Mouse (Mus musculus): ENCODE data around the gene Cblc. TPM values are rescaled to one million over a fixed set of nuclear protein-coding genes. Genes with fewer than 3 reads are reported as not detected.

Gene Cblc
- polyA plus RNA-seq (2017; shearing (Covaris generic)): 1 to 10 TPM in 1 of 2 experiments, under 1 TPM in 1; 0.25 to 1.3 TPM

GRCm38 (mm10) chr7:19796697-19797588, at the start of gene Cblc:
TSS of gene Cblc (minus strand) at chr7:19796809.

GRCm38 (mm10) chr7:19822604-19823058, 26.0 kb upstream of the Cblc start, which contains the start of gene Bcl3:
TSS of gene Bcl3 (minus strand) at chr7:19822770.

GRCm38 (mm10) chr7:19770984-19771391, 25.6 kb downstream of the Cblc start, which contains the start of gene Bcam:
TSS of gene Bcam (minus strand) at chr7:19771016.

GRCm38 (mm10) chr7:19750217-19751069, 46.2 kb downstream of the Cblc start, which contains the start of gene Nectin2:
TSS of gene Nectin2 (minus strand) at chr7:19750483.

Other genes with a start within 250 kb of the Cblc start
- 10 to 100 TPM; 15.7 to 15.9 TPM for gene Ppp1r37, start 233.7 kb downstream of the Cblc start, polyA plus RNA-seq (2017; shearing (Covaris generic))
- gene Zfp296, start 219.5 kb downstream of the Cblc start, polyA plus RNA-seq (2017; shearing (Covaris generic)): 1 to 10 TPM in 1 of 2 experiments, under 1 TPM in 1; 0.94 to 1.7 TPM
- gene Gemin7, start 219.2 kb downstream of the Cblc start, polyA plus RNA-seq (2017; shearing (Covaris generic)): 100 to 1,000 TPM; 111 to 136 TPM
- 10 to 100 TPM; 59.6 to 76.8 TPM for gene Clasrp, start 192.3 kb downstream of the Cblc start, polyA plus RNA-seq (2017; shearing (Covaris generic))
- gene Relb, start 167.4 kb downstream of the Cblc start, polyA plus RNA-seq (2017; shearing (Covaris generic)): 100 to 1,000 TPM in 1 of 2 experiments, 10 to 100 TPM in 1; 95.9 to 105 TPM
- 100 to 1,000 TPM; 150 to 152 TPM for gene Clptm1, start 131.8 kb downstream of the Cblc start, polyA plus RNA-seq (2017; shearing (Covaris generic))
- not detected for gene Apoc2, start 118.9 kb downstream of the Cblc start, polyA plus RNA-seq (2017; shearing (Covaris generic))
- not detected for gene Gm44805, start 115.4 kb downstream of the Cblc start, polyA plus RNA-seq (2017; shearing (Covaris generic))
- gene Apoc4, start 115.3 kb downstream of the Cblc start, polyA plus RNA-seq (2017; shearing (Covaris generic)): under 1 TPM in 1 of 2 experiments, not detected in 1; 0.07 TPM
- gene Apoc1, start 104.1 kb downstream of the Cblc start, polyA plus RNA-seq (2017; shearing (Covaris generic)): 1 to 10 TPM in 1 of 2 experiments, not detected in 1; 1.5 TPM
- 10 to 100 TPM; 10.9 to 46.1 TPM for gene Apoe, start 97.6 kb downstream of the Cblc start, polyA plus RNA-seq (2017; shearing (Covaris generic))
- gene Tomm40, start 81.4 kb downstream of the Cblc start, polyA plus RNA-seq (2017; shearing (Covaris generic)): 10 to 100 TPM; 74.3 to 77.1 TPM
- gene Nectin2, start 46.3 kb downstream of the Cblc start, polyA plus RNA-seq (2017; shearing (Covaris generic)): under 1 TPM; 0.10 to 0.84 TPM
- 10 to 100 TPM in 1 of 2 experiments, 1 to 10 TPM in 1; 2.3 to 15.9 TPM for gene Bcam, start 25.8 kb downstream of the Cblc start, polyA plus RNA-seq (2017; shearing (Covaris generic))
- 100 to 1,000 TPM in 1 of 2 experiments, 10 to 100 TPM in 1; 88.9 to 130 TPM for gene Bcl3, start 26.0 kb upstream of the Cblc start, polyA plus RNA-seq (2017; shearing (Covaris generic))
- gene Gm19345, start 55.2 kb upstream of the Cblc start, polyA plus RNA-seq (2017; shearing (Covaris generic)): not detected
- gene Ceacam16, start 64.5 kb upstream of the Cblc start, polyA plus RNA-seq (2017; shearing (Covaris generic)): under 1 TPM in 1 of 2 experiments, not detected in 1; 0.10 TPM
- gene Ceacam19, start 91.2 kb upstream of the Cblc start, polyA plus RNA-seq (2017; shearing (Covaris generic)): under 1 TPM in 1 of 2 experiments, not detected in 1; 0.06 TPM
- 10 to 100 TPM; 27.5 to 32.5 TPM for gene Pvr, start 124.4 kb upstream of the Cblc start, polyA plus RNA-seq (2017; shearing (Covaris generic))
- gene Igsf23, start 153.9 kb upstream of the Cblc start, polyA plus RNA-seq (2017; shearing (Covaris generic)): 10 to 100 TPM in 1 of 2 experiments, 1 to 10 TPM in 1; 8.9 to 26.5 TPM
- 1 to 10 TPM in 1 of 2 experiments, under 1 TPM in 1; 0.49 to 1.5 TPM for gene Ceacam20, start 168.6 kb upstream of the Cblc start, polyA plus RNA-seq (2017; shearing (Covaris generic))
- gene Nlrp9b, start 194.7 kb upstream of the Cblc start, polyA plus RNA-seq (2017; shearing (Covaris generic)): under 1 TPM; 0.16 to 0.34 TPM